Mouse (Mus musculus) cerebellum, adult 2 months (tissue): ENCODE results near the gene Ube2v1.

Experiments
- CTCF ChIP-seq: fragments of 200-500 bp; IDR thresholded peaks from 2 replicates; pipeline ENCODE4 v1.5.1; 2011; ENCODE audit warnings: low read depth, mild to moderate bottlenecking, control low read depth, low read length, moderate library complexity, borderline replicate concordance; ENCODE audit not compliant: insufficient read depth
- POLR2A ChIP-seq: fragments of 200-500 bp; IDR thresholded peaks from 2 replicates; pipeline ENCODE4 v1.6.1; 2011; ENCODE audit warnings: low read length, control low read depth, borderline replicate concordance; ENCODE audit not compliant: insufficient read depth

DNA sequence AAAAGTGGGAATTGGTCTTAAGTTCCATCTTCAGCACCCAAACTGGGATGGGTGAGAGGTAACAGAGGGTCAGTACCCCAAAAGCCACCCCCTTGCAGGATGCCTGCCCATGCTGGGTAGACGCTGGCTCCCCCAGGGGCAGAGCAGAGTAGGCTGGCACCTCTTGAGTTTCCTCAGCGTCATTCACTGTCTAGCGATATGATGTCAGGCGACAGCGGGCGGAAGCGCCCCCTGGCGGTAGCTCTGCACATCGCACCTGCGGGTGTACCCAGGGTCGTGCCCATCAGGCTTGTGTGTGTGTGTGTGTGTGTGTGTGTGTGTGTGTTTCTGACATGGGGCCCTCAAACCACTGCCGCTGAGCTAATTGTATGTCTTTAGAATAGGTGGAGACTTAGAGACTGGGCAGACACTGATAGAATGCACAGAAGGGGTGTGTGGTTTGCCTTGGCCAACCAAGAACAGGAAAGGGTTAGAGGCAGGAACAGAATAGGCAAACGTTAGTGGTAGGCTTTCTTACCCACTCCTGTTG lies 48.1 kb upstream of the Ube2v1 start:
- peak; percentile 93 for TF ChIP-seq CTCF
- TF ChIP-seq POLR2A = no peak
